Mouse (Mus musculus) limb, embryonic 11.5 days (tissue): ENCODE results near the gene Trip10. TPM values are rescaled to one million over a fixed set of nuclear protein-coding genes. Genes with fewer than 3 reads are reported as not detected.

Experiments
- ATAC-seq: fragments of 200-750 bp; cut with Nextera tagmentation; 2 replicates; pipeline ENCODE4 v1.8.0; 2017; ENCODE audit warnings: low read depth; ENCODE audit not compliant: insufficient number of reproducible peaks, low FRiP score, low TSS enrichment
- DNase-seq: peaks from one replicate; pipeline ENCODE4 v3.0.0-alpha.2; 2015; ENCODE audit warnings: low spot score
- H3K27ac ChIP-seq: fragments of 300-500 bp; sonication (generic); replicated peaks from 2 replicates; pipeline ENCODE4 v1.5.1; 2014; ENCODE audit warnings: low read depth, mild to moderate bottlenecking, low read length
- H3K27me3 ChIP-seq: fragments of 300-500 bp; sonication (generic); 2 replicates; pipeline ENCODE4 v1.6.1; 2014; ENCODE audit warnings: mild to moderate bottlenecking, low read length, mixed read lengths; ENCODE audit not compliant: control insufficient read depth, insufficient read depth
- H3K36me3 ChIP-seq: fragments of 300-500 bp; sonication (generic); 2 replicates; pipeline ENCODE4 v1.6.1; 2014; ENCODE audit warnings: mild to moderate bottlenecking, low read length, moderate library complexity, mixed read lengths; ENCODE audit not compliant: control insufficient read depth, insufficient read depth
- H3K4me1 ChIP-seq: fragments of 300-500 bp; sonication (generic); 2 replicates; pipeline ENCODE4 v1.6.1; 2014; ENCODE audit warnings: low read length, mixed read lengths; ENCODE audit not compliant: control insufficient read depth, insufficient read depth
- H3K4me2 ChIP-seq: fragments of 300-500 bp; sonication (generic); 2 replicates; pipeline ENCODE4 v1.6.1; 2014; ENCODE audit warnings: low read depth, mild to moderate bottlenecking, moderate library complexity; ENCODE audit not compliant: severe bottlenecking
- H3K4me3 ChIP-seq: fragments of 300-500 bp; sonication (generic); 2 replicates; pipeline ENCODE4 v1.5.1; 2014; ENCODE audit warnings: low read depth, low read length
- H3K9ac ChIP-seq: fragments of 300-500 bp; sonication (generic); 2 replicates; pipeline ENCODE4 v1.6.1; 2014; ENCODE audit warnings: mild to moderate bottlenecking, low read length
- H3K9me3 ChIP-seq: fragments of 300-500 bp; sonication (generic); 2 replicates; pipeline ENCODE4 v1.6.1; 2016; ENCODE audit warnings: low read length; ENCODE audit not compliant: control insufficient read depth
- WGBS: fragments of 180-500 bp; shearing (Covaris S2); extraction: QIAGEN DNeasy Blood & Tissue Kit; methylation state at CpG from one replicate; pipeline ENCODE4 v1.1.7; 2014; 5-methylcytosine and 5-hydroxymethylcytosine counted together
- polyA plus RNA-seq: library from polyadenylated mRNA; unstranded; fragments of >200 nt; fragmentation: Nextera tagmentation; extraction: Ambion mirVana; gene quantifications from 2 replicates; pipeline ENCODE4 v1.2.1, GENCODE M21; 2014

Trip10 gene
- polyA plus RNA-seq, 1 experiment from 2014 or later = 27.8 TPM

DNA sequence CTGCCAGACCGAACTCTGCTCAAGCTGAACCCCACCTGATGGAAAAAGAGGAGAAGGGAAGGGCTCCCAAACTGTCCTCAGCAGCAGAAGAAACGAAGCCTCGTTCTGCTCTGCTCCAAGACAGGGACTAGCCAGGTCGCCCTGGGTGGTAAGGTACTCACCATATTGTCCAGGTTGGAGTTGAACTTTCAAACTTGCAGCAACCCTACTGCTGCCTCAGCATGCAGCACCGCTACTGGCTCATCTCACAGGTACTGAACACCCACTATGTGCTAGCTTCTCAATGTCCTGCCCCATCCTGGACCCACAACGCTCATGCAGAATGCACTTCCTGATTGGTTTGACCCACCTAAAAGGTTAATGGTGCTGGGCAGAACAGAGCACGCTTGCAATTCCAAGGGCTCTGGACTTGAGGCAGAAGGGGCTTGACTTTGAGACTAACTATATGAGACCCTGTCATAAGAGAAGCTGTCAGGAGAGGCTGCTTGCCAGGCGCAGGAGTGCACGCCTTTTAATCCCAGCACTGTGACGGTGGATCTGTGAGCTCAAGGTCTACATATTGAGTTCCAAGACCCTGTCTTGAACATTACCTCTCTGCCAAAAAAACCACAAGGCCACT, 3.8 kb upstream of the Trip10 start:
- Histone ChIP-seq H3K27me3 (no peaks in the 10 kb centered on the region), H3K27ac (no peak overlapping the region), H3K9me3 (no peaks in the 10 kb centered on the region), H3K9ac (no peak overlapping the region), H3K36me3 (peaks cover 3% of the 10 kb centered on the region; the same call in 1 of the 2 replicates), H3K4me2 (no peak overlapping the region), H3K4me1 (0 out of 2 replicates have a peak, but pooled peaks cover 4% of the 10 kb centered on the region), H3K4me3 (no peak overlapping the region)
- WGBS = 89% methylated on average over 10 of the region's 10 CpGs
- no peak for ATAC-seq
- DNase-seq = no peak

DNA sequence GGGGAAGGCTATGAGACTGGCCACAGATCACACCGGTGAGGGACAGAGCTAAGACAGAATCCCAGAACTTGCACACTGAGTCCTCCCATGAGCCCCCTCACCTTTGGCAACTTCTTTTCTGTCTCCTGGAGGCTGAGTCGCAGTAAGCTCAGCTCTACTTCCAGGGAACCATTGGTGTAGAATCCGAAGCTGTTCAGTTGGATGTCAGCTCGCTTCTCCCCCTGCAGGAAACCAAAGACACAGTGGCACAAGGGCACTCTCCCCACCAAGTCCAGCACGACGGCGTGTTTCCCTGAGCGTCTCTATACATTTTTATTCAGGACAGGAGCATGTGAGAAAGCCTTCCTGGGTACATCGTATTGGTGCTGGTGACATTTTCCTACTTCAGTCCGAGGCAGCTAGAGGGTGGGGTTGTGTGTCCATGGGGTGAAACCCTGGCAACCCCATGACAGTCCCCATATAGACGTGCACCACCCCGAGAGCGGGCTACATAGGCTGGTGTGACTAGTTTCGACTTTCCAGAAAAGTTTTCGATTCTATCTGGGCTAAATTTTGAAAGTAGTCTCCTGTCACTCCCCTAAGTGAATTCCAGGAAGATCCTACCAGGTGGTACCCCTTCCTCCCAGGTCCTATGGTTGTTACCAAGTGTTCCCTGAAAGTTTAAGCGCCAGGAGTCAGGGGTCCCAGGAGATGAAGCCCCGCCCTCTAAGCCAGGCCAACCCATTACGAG, 2.4 kb upstream of the Trip10 start:
- H3K27me3 ChIP-seq = no peaks in the 10 kb centered on the region
- no peak for DNase-seq
- WGBS = 5% methylated on average over 18 of the region's 18 CpGs
- 0 out of 2 replicates have a peak, but pooled peaks cover 10% of the 10 kb centered on the region for H3K4me1 ChIP-seq
- peak overlapping the region; percentile 78 for H3K4me2 ChIP-seq
- peaks cover 3% of the 10 kb centered on the region; the same call in 1 of the 2 replicates for H3K36me3 ChIP-seq
- peak; percentile 62 for ATAC-seq
- H3K9me3 ChIP-seq = no peaks in the 10 kb centered on the region
- peak overlapping the region; percentile 54 for H3K4me3 ChIP-seq
- H3K27ac ChIP-seq = peak overlapping the region; percentile 75; the same call in 1 of the 2 replicates
- H3K9ac ChIP-seq = peak overlapping the region; percentile 71

DNA sequence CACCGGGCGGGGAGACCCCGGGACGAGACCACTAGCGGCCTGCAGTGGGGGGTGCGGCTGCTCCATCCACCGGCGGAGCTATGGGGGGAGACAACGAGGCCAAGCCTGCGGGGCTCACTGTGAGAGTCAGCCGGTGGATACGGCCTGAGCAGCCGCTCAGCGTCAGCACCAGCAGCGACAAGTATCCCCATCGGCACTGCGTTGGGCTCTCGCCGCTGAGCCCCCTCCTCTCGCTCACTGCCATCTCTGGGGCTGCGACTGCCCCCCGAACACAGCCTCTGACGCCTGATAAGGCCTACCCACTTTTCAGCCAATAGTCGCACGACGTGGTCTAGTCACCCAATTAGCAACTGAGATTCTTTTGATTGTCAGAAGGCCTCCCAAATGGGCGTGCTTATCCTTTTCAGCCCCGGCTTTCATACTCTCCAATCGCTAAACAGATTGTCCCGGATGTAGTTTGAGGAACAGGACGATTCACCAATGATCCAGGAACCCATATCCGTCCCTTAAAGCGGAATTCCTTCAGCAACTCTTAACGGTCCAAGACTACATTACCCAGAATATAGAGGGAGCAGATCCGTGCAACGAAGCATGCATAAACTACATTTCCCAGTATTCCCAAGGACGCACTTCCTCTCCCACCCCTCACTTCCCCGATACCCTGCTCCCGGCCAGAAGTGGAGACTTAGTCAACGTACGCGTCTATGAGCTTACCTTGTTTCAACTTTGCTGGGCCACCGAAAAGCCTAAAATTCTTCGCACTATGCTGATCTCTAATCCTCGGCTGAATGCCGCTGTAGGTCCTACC, 1.7 kb upstream of the Trip10 start:
- H3K36me3 ChIP-seq = peaks cover 3% of the 10 kb centered on the region; the same call in 1 of the 2 replicates
- H3K9me3 ChIP-seq = no peaks in the 10 kb centered on the region
- no peaks in the 10 kb centered on the region for H3K27me3 ChIP-seq
- under 1% methylated on average over 46 of the region's 46 CpGs for WGBS
- ATAC-seq (peak; percentile 93), DNase-seq (peak; percentile 92)
- 0 out of 2 replicates have a peak, but pooled peaks cover 10% of the 10 kb centered on the region for H3K4me1 ChIP-seq
- H3K9ac ChIP-seq = peak overlapping the region; percentile 71
- peak overlapping the region; percentile 54 for H3K4me3 ChIP-seq
- peak overlapping the region; percentile 82; the same call in 1 of the 2 replicates for H3K27ac ChIP-seq
- H3K4me2 ChIP-seq = peak overlapping the region; percentile 78

DNA sequence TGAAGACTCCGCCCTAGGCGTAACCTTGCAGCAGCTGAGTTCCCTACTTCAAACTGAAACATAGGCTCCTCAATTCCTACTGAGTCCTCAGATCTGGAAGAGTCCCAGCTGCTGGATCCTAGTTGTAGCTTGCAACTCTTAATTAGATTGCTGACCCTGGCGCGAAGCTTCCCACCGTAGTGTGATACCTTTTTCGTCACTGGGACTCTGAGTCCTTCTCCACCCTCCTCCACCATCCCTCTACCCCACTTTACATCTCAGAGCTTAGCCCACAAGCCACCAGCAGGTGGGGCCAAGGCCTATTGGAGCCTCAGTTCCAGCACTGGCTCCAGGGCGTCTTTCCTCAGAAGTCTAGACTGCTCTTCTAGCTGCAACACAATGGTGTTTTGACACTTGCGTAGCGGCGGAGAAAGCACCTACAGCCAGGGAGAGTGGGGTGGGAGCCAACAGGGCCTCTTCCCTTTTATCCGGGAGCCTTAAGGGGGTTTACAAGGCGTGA, 1.0 kb upstream of the Trip10 start, which contains the start of gene Gpr108:
TSS of gene Gpr108 (minus strand) at position 246 of the 499 bp plus-strand sequence.
- ATAC-seq (peak; percentile 41), DNase-seq (peak; percentile 84)
- under 1% methylated on average over 12 of the region's 12 CpGs for WGBS
- peak within 1 kb of the TSS; percentile 71 for H3K9ac ChIP-seq
- no peaks in the 10 kb centered on the region for H3K27me3 ChIP-seq
- peak within 1 kb of the TSS; percentile 76 for H3K4me3 ChIP-seq
- H3K36me3 ChIP-seq = peaks cover 3% of the 10 kb centered on the region; the same call in 1 of the 2 replicates
- H3K4me2 ChIP-seq = peak within 1 kb of the TSS; percentile 78
- 0 out of 2 replicates have a peak, but pooled peaks cover 10% of the 10 kb centered on the region for H3K4me1 ChIP-seq
- H3K9me3 ChIP-seq = no peaks in the 10 kb centered on the region
- H3K27ac ChIP-seq = peak within 1 kb of the TSS; percentile 82

GRCm38 (mm10) chr17:57248771-57249170, 484 bp upstream of the Trip10 start:
- peak; percentile 44 for DNase-seq

DNA sequence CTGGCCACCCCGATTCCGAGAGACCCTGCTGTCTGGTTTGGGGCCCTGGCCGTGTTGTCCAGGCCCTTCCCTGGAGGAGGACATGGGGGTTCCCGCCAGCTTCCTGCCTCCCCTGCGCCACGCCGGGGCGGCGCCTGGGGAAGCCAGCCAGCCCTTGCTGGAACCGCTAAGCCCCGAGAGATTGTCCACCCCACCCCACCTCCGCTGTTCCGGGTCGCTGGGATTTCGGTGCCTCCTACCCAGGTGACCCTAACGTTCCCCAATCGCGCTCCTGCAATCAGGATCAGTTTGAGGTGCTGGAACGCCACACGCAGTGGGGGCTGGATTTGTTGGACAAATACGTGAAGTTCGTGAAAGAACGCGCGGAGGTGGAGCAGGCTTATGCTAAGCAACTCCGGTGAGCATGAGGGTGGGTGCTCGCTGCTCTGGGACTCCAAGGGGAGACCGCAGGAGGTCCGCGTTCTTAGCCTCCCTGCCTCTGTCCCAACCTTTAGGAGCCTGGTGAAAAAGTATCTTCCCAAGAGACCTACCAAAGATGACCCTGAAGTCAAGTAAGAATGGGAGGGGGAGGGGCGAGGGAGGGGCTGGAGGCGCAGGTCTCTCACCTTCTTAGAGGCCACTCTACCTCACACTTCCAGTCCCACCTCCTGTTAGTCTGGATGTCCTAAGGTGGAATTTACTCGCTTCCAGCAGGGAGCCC, 1.4 kb downstream of the Trip10 start:
- Histone ChIP-seq H3K9ac (peak overlapping the region; percentile 71), H3K9me3 (no peaks in the 10 kb centered on the region), H3K36me3 (0 out of 2 replicates have a peak, but pooled peaks cover 2% of the 10 kb centered on the region), H3K27me3 (no peaks in the 10 kb centered on the region), H3K4me1 (0 out of 2 replicates have a peak, but pooled peaks cover 10% of the 10 kb centered on the region), H3K27ac (0 out of 2 replicates have a peak overlapping the region, but pooled peaks have one; percentile 1), H3K4me2 (peak overlapping the region; percentile 61), H3K4me3 (peak overlapping the region; percentile 76)
- ATAC-seq (no peak), DNase-seq (peak; percentile 49)
- WGBS = 2% methylated on average over 32 of the region's 33 CpGs

More at GRCm38 (mm10) chr17:57248771-57249170, 484 bp upstream of the Trip10 start:
- ATAC-seq = no peak
- Histone ChIP-seq H3K9me3 (no peaks in the 10 kb centered on the region), H3K4me1 (0 out of 2 replicates have a peak, but pooled peaks cover 10% of the 10 kb centered on the region), H3K4me3 (peak overlapping the region; percentile 49), H3K36me3 (peaks cover 3% of the 10 kb centered on the region; the same call in 1 of the 2 replicates), H3K27ac (peak overlapping the region; percentile 82), H3K9ac (0 out of 2 replicates have a peak overlapping the region, but pooled peaks have one; percentile 19), H3K27me3 (no peaks in the 10 kb centered on the region), H3K4me2 (peak overlapping the region; percentile 61)
- WGBS = 10% methylated on average over 13 of the region's 13 CpGs

DNA sequence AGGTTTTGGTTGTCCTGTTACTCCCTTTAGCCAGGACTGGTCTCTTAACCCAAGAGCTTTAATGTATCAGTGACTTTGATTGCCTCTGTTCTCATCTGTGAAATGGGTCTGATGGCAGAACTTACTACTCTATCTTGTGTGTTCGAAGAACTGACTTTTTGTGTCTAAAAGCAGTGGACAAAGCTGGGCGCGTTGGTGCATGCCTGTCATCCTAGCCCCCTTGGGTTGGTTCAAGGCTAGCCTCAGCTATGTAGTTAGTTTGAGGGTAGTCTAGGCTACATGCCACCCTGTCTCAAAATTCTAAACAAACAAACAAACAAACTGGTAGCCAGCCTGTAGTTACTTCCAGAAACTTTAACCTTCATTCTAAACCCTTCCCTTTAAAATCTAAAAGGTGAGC, 2.2 kb downstream of the Trip10 start:
- no peaks in the 10 kb centered on the region for H3K27me3 ChIP-seq
- no peak overlapping the region for H3K4me2 ChIP-seq
- no peak overlapping the region for H3K27ac ChIP-seq
- no peak overlapping the region for H3K9ac ChIP-seq
- H3K4me1 ChIP-seq = 0 out of 2 replicates have a peak, but pooled peaks cover 10% of the 10 kb centered on the region
- no peaks in the 10 kb centered on the region for H3K9me3 ChIP-seq
- 93% methylated on average over 3 of the region's 3 CpGs for WGBS
- no peak overlapping the region for H3K4me3 ChIP-seq
- 0 out of 2 replicates have a peak, but pooled peaks cover 2% of the 10 kb centered on the region for H3K36me3 ChIP-seq
- DNase-seq = no peak
- no peak for ATAC-seq
